Mouse (Mus musculus): ENCODE data around the gene Olfr196.
"Not testable (repeated sequence)": the region's sequence is repeated elsewhere in the genome, so short reads cannot be mapped to it uniquely, and the experiment has no call there.

Olfr196 gene

DNA sequence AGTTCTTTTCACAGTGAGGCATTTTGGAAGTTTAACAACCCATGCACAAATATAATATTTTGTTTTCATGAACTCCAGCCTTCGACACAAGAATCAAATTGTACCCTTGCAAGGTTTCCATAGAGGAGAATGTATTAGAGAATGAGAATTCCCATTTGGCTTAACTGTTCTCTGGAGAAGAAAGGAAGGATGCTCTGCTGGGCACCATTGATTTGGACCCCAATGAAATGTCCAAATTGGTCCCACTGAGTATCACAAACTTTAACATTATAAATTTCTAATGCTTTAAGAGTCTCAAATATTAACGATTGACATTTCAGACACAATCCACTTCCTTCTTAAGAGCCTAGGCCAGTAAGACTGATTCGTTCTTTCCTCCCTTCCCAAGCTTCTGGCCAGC, at the start of gene Olfr196:
Gene Olfr196 (minus strand): TSS at position 101 of the 400 bp plus-strand sequence.
- DNase-seq (ENCODE audit: low spot score), result no peak

DNA sequence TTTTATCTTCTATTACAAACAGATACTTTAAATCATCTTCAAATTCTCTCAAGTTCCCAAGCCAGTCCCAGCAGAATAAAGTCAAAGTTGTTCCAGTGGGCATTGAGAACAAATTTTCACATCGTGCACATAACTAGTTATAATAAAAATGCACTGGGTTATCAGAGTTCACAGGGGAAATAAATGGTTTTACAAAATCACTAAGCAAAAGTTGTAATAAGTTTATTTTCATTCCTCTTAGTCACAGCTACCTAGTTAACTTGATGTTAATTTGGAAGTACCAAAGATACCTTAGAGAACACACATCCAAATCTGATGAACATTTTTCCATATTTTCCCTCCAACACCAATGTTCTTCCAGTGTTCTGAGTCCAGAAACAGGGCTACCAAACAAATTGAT, 49.4 kb upstream of the Olfr196 start, which contains the start of gene Olfr199:
Gene Olfr199 (minus strand): TSS at position 101 of the 400 bp plus-strand sequence.
- not testable (repeated sequence) for DNase-seq (ENCODE audit: low spot score)

DNA sequence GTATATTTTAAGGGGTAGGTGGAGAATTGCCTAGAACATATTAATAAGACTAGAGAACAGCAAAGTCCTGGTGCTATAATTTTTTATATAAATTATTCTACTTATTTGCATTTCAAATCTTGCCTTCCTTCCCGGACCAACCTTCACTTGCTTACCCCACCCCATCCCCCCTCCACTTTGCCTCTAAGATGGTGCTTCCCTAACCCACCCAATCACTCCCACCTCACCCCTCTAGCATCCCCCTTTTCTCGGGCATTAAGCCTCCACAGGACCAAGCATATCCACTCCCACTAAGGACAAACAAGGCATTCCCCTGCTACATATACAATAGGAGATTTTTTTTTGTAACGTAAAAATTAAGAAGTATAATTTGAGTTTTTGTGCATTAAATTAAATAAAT, 47.6 kb upstream of the Olfr196 start:
- DNase-seq (ENCODE audit: low spot score), result not testable (repeated sequence)

DNA sequence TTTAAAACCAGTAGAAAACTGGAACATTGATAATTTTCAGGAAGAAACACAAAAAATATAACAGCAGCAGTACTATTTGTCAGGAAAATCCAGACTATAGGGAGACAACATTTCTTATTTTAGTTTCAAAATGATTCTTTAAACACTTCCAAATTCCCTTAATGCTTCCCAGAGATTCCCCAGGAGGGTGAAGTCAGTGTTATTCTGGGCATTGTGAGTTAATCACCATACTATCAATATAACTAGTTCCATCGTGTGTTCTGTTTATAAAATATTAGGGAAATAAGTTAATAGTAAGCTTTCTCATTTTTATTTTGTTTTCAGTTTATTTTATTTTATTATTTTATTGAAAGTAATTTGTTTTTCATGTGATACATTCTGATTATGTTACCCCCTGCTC, 33.2 kb upstream of the Olfr196 start, which contains the start of gene Olfr198:
Gene Olfr198 (minus strand): TSS at position 101 of the 400 bp plus-strand sequence.
- not testable (repeated sequence) for DNase-seq (ENCODE audit: low spot score)

DNA sequence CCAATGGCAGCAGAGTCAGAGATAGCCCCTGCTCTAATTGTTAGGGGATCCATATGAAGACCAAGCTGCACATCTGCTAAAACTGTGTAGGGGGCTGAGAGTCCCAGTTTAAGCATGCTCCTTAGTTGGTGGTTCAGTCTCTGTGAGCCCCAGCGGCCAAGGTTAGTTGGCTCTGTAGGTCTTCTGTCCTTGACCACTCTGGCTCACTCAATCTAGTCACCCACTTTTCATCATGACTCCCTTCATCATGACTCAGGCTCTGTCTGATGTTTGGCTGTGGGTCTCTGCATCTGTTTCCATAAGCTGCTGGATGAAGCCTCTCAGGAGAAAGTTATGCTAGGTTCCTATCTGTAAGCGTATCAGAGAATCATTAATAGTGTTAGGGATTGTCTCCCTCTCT, 18.3 kb downstream of the Olfr196 start:
- no peak for DNase-seq (ENCODE audit: low spot score)

DNA sequence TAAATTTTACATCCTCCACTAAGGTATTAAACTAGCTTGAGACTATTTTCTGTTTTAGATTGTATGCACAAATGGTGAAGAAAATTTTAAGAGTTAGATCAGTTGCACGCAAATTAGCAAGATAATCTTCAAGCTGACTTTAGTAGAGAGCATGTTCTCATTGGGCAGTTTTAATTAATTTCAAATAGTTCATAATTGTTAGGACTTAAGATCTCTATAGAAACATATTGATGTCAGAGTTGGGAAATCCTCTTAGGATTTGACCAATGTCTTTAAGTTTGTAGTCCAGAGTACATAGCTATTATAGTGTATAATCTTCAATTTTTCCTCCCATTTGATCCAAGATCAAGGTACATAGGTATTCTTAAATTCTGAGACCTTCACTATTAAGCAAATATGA, 23.5 kb downstream of the Olfr196 start, which contains the start of gene Olfr195:
Gene Olfr195 (plus strand): TSS at position 301 of the 400 bp plus-strand sequence.
- DNase-seq (ENCODE audit: low spot score), result no peak

DNA sequence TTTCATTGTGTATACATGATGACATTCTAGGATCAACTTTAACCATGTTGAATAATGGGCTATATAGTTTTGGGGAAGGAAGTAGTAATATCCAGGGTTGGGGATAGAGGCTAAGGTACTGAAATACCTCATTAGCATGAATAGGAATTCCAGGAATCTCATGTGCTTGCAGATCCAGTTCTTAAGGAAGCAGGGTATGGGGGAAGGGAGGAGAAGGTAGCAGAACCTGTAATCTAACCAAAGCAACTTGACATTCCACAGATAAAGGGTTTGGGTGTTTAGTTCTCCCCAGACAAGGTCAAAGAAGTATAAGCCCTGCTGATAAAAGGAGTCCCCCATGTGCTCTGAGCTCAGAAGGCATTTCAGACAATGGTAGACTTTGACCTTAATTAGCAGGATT, 29.1 kb downstream of the Olfr196 start:
- DNase-seq (ENCODE audit: low spot score), result no peak

DNA sequence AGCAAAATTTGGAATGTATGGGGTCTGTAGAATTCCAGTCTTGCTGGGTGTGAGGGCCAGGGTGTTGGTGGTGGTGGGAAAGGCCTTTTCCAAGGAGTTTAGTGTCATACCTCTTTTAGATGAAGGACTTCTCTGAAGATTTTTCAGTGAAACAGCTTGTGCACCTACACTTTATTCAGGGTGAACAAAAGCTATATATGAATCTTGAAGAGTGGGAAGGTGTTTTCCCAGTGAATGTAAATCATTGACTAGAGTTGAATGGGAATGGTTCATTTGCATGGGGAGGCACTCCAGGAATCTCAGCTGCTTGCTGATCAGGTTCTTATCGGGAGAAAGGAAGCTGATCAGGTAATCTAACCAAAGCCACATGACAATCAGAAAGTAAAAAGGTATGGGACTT, 39.5 kb downstream of the Olfr196 start:
- no peak for DNase-seq (ENCODE audit: low spot score)

DNA sequence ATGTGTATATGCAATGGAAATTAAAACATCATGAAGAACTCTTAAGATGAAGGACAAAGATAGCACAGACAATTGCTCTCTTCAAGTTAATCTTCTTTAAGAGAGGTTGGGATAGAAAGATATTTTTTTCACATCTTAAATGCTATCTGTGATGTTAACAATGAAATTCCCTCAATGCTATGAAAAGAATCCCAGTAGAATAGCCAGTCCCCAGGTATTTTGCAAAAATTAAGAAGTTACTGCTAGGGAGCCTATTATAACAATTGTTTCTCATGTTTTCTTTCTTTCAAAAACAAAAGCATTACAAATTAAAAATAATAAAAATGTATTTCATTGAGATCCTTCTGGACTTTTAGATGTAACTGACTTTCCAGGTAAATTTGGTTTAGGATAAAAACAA, 49.3 kb downstream of the Olfr196 start, which contains the start of gene Olfr194:
Gene Olfr194 (minus strand): TSS at position 101 of the 400 bp plus-strand sequence.
- DNase-seq (ENCODE audit: low spot score), result no peak
